Mouse (Mus musculus): ENCODE data around the gene Rbpj.

Rbpj gene

DNA sequence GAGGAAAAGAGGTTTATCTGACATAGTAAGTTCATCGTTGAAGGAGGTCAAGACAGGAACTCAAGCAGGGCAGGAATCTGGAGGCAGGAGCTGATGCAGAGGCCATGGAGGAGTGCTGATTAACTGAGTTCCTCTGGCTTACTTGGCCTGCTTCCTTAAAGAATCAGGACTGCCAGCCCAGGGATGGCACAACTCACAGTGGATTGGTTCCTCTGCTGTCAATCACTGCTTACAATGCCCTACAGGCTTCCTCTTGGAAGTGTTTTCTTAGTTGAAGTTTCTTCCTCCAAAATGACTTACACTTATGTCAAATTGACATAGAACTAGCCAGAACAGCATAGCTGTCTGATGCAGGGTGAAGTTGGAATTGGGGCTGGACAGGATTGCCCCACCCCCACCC, 196.5 kb downstream of the Rbpj start:
- in situ Hi-C loops (cut with MboI, MseI) = loop anchor here (10.0 kb wide), 1 partner anchor 1498 kb away; no protein-coding TSS in a partner anchor

DNA sequence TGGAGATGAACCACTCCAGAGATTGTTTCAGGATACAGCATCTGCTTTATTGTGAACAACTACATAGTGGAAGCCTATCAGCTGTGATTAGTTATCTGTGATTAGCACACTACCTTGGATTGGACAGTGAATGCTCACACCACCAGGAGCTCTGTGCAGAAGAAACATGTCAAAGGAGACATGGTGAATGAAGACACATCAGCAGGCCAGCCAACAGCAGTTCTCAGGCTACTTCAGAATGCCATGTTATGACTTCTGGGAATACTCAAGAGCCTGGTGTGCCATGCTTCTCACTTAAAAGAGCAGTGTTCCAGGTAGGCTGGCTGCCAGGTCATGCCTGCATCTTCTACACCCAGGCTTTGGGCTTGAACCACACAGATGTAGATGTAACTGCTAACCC, 197.7 kb downstream of the Rbpj start:
- in situ Hi-C loops (cut with MboI, MseI) = loop anchor here (10.0 kb wide), 1 partner anchor 1499 kb away; no protein-coding TSS in a partner anchor

DNA sequence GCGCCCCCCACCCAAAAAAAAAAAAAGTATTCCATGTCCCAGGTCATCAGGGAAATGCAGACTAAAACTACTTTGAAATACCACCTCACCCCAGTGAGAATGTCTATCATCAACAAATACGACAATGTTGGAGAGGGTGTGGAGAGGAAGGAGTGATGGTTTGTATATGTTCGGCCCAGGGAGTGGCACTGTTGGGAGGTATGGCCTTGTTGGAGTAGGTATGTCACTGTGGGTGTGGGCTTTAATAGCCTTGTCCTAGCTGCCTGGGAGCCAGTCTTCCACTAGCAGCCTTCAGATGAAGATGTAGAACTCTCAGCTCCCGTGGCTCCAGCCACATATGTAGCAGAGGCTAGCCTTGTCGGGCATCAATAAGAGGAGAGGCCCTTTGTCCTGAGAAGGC, 202.1 kb downstream of the Rbpj start:
- in situ Hi-C loops (cut with MboI, MseI) = loop anchor here (10.0 kb wide), 1 partner anchor 1503 kb away; no protein-coding TSS in a partner anchor

- in situ Hi-C loops (cut with MboI, MseI) = loop anchor here (10.0 kb wide), 1 partner anchor 346 kb away; no protein-coding TSS in a partner anchor
These were observed 204.5 kb downstream of the Rbpj start for GRCm38 (mm10) chr5:53670321-53670938.

DNA sequence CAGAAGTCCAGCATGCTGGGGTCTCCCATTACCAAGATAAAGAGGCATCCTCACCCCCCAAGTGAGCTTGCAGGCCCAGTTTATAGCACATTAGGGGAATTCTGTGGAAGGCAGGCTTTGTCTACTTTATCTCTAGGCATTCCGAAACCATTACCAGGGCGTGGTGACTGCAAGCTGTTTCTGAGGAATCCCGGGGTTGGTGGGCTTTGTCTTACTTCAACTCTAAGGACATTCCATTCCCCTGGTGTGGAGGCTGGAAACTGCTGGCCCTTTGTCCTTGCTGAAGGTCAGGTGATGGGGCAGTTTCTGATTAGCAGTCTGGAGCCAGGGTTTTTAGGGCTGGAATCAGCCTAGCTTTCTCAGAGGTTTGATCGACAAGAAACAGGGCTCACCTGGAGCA, 205.6 kb downstream of the Rbpj start:
- in situ Hi-C loops (cut with MboI, MseI) = loop anchor here (10.0 kb wide), 1 partner anchor 347 kb away; no protein-coding TSS in a partner anchor

- in situ Hi-C loops (cut with MboI, MseI) = loop anchor here (10.0 kb wide), 1 partner anchor 348 kb away; no protein-coding TSS in a partner anchor
These were observed 206.4 kb downstream of the Rbpj start for GRCm38 (mm10) chr5:53672352-53672751.

DNA sequence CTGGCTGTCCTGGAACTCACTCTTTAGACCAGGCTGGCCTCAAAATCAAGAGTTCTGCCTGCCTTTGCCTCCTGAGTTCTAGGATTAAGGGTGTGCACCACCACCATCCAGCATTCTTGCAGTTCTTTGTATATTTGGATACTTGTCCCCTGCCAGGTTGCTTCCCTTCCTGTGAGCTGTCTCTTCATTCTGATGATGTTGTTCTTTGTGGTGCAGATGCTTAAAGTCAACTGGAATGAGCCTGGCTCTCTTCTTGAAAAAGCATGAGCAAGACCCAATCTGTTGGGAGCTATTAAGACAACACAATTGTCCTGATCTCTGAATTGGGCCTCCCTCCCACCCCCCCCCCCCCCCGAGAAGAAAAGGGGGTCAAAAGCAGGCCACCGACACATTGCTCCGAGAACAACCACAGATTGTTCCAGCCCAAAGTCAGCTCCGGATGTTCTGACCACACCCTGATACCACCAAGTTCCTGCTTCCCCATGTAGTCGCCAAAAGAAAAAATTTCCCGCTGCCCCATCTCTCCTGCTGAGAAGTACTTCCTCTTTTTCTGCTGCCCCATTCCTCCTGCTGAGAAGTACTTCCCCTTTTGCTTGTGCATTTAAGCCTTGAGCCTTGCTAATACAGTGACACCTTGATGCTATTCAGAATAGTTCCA, 207.7 kb downstream of the Rbpj start:
- in situ Hi-C loops (cut with MboI, MseI) = loop anchor here (10.0 kb wide), 1 partner anchor 349 kb away; no protein-coding TSS in a partner anchor

- in situ Hi-C loops (cut with MboI, MseI) = loop anchor here (10.0 kb wide), 1 partner anchor 352 kb away; no protein-coding TSS in a partner anchor
These were observed 210.7 kb downstream of the Rbpj start for GRCm38 (mm10) chr5:53676671-53677070.

- in situ Hi-C loops (cut with MboI, MseI) = loop anchor here (10.0 kb wide), 1 partner anchor 353 kb away; no protein-coding TSS in a partner anchor
These were observed 212.2 kb downstream of the Rbpj start for GRCm38 (mm10) chr5:53678036-53678767.

DNA sequence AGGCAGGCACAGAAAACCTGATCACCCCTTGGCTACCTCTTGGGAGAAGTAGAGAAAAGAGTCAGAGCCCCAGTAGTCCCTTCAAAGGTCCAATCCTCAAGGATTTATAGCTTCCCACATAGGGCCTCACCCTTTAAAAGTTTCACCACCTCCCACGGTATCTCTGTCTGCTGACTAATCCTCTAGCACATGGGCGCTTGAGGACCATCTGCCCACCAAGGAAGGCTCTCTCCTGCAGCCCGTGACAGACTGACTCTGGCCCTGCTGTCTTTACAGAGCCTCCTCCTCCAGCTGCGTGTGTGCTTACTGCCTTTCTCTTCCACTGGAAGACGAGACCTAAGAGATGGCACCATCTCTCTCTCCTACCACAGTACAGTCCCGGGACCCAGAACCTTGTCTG, 213.7 kb downstream of the Rbpj start:
- in situ Hi-C loops (cut with MboI, MseI) = loop anchor here (10.0 kb wide), 1 partner anchor 355 kb away; no protein-coding TSS in a partner anchor

- in situ Hi-C loops (cut with MboI, MseI) = no loop called here
These were observed 218.0 kb downstream of the Rbpj start for GRCm38 (mm10) chr5:53683916-53684315.

DNA sequence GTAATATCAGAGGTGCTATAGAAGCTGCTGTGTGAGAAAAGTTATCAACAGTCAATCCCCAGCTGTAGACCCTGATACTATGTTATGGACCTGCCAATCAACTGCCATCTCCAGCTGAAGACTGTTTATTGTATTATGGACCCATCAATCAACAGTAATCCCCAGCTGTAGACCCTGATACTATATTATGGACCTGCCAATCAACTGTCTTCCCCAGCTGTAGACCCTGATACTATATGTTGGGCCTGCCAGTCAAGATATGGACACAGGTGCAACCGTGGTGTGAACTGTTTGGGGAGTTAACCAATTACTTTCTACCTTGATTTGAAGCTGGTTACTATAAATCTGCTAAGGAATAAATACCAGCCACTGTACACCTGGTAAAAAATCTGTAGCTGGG, 218.5 kb downstream of the Rbpj start:
- in situ Hi-C loops (cut with MboI, MseI) = no loop called here

DNA sequence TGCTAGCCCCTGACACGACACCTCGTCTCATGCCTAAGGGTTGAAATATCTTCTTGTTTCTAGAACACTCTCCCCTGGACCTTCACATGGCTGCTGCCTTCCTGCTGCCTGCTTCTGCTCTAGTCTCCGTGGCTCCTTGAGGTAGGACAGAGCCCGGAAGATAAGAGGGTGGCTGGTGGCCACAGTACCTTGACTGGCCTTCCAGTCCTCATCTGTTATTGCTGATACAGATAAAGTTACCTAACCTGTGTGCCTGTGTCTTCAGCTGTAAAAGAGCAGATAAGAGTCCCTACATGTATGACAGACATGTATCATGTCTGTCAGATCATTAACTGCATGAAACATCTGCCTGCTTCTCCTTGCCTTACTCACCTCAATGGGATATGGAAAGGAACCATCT, 219.7 kb downstream of the Rbpj start:
- in situ Hi-C loops (cut with MboI, MseI) = no loop called here

DNA sequence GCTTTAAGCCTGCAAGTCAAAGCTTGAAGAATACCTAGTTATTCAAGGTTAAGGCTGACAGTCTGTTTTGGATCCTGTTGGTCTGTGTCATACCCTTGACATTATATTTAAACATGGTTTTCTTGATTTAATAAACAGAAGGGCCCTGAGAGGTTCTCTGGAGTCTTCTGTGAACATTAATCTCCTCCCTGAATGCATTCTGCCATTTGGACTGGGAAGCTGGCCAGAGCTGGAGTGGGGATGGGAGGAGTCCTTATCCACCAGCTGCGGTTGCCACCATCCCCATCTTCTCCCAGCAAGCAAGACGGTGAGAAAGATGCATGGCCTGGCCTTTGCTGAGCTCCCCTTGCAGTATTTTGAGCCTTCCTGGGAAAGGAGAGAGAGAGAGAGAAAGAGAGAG, 220.4 kb downstream of the Rbpj start:
- in situ Hi-C loops (cut with MboI, MseI) = no loop called here

GRCm38 (mm10) chr5:53688326-53688725, 222.4 kb downstream of the Rbpj start:
- in situ Hi-C loops (cut with MboI, MseI) = no loop called here

- in situ Hi-C loops (cut with MboI, MseI) = no loop called here
These were observed 225.6 kb downstream of the Rbpj start for GRCm38 (mm10) chr5:53691577-53691976.

- in situ Hi-C loops (cut with MboI, MseI) = no loop called here
These were observed 226.1 kb downstream of the Rbpj start for GRCm38 (mm10) chr5:53692100-53692499.

DNA sequence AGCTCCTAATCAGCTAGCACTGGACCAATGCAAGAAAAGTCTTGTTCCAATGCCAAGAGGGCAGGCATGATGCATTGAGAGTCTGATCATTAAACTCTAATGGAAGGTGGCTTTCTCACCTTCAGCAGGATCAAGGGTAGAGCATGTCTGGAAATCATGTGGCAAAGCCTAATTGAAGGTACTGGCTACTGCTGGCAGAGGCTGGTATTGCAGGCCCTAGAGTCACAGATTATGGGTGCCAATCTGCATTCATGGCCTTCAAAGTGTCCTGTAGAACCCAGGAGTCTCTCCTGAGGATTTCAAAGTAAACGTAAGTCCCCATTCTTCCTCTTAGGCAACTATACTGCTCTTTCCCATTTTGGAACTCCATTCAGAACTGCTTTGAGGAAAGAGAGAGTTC, 226.7 kb downstream of the Rbpj start:
- in situ Hi-C loops (cut with MboI, MseI) = no loop called here

- in situ Hi-C loops (cut with MboI, MseI) = no loop called here
These were observed 230.7 kb downstream of the Rbpj start for GRCm38 (mm10) chr5:53696701-53697100.

DNA sequence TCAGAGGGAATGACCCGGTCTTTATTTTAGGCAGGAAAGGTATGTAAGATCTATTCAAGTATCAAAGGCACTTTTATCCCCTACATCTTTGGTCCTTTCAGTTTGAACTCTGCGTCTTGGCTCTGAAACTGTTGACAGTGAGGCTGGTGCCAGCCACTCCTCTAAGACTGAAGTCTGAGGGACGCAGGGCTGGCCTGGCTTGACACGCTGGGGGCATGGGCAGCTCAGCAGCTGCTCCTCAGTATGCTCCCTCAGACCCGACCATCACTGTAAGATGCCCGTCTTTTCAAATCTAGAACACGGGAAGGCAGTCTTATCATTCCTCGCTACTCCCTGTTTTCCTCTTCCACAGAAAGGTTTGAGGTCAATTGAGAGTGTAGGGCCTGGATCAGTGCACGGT, 231.8 kb downstream of the Rbpj start:
- in situ Hi-C loops (cut with MboI, MseI) = no loop called here

DNA sequence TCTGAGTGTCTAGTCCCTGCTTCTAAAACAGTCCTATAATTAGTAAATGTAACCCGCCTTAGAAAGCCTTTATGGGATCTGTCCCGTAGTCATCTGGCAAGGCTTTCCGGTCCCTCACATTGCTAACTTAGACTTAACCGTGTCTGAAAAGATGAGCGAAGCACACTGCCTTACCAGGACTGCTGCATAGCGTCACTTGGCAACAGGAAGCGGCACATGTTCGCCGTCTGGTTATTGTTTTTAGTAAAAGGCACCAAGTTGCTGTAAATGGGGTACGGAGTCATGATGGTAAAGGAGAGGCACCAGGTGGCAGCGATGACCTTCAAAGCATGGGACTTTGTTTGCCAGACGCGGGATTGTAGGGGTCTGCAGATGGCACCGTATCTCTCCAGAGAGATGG, 236.7 kb downstream of the Rbpj start:
- in situ Hi-C loops (cut with MboI, MseI) = no loop called here
